Mouse (Mus musculus): Measurements from ENCODE around the gene Smo. TPM values are rescaled to one million over a fixed set of nuclear protein-coding genes. Genes with fewer than 3 reads are reported as not detected.

Gene Smo
- polyA plus RNA-seq, 1 experiment from 2014 or later: 49.8 TPM

Other genes with a start within 250 kb of the Smo start
- 25.0 and 30.4 TPM in 2 replicates for gene Kcp, start 227.6 kb upstream of the Smo start, polyA plus RNA-seq (2014; fragmentation: Nextera tagmentation; extraction: Ambion mirVana)
- 6.4 and 7.2 TPM in 2 replicates for gene Irf5, start 208.9 kb upstream of the Smo start, polyA plus RNA-seq (2014; fragmentation: Nextera tagmentation; extraction: Ambion mirVana)
- 91.3 and 92.2 TPM in 2 replicates for gene Tnpo3, start 125.6 kb upstream of the Smo start, polyA plus RNA-seq (2014; fragmentation: Nextera tagmentation; extraction: Ambion mirVana)
- 2.2 and 2.3 TPM in 2 replicates for gene Tspan33, start 41.3 kb upstream of the Smo start, polyA plus RNA-seq (2014; fragmentation: Nextera tagmentation; extraction: Ambion mirVana)
- gene Ahcyl2, start 32.5 kb downstream of the Smo start, polyA plus RNA-seq (2014; fragmentation: Nextera tagmentation; extraction: Ambion mirVana): 33.9 and 35.1 TPM in 2 replicates
- 0.62 and 1.3 TPM in 2 replicates for gene Strip2, start 181.5 kb downstream of the Smo start, polyA plus RNA-seq (2014; fragmentation: Nextera tagmentation; extraction: Ambion mirVana)